In genomic region chr10:81408424-81408729, GRCm38 (mm10) we compare ENCODE assay signal across 9 mouse cellular contexts. TPM values are rescaled to one million over a fixed set of nuclear protein-coding genes. Genes with fewer than 3 reads are reported as not detected.
DNase-seq lines count a peak whose midpoint lies in the region; ATAC-seq and TF ChIP-seq lines count a peak whose summit lies in the region.
"Had no signal": no experiment of that assay in that cellular context is flagged by ENCODE, and none has a peak within 500 bp of the region (broad histone marks: within the 10 kb centered on the region; RNA-seq: fewer than 3 reads in every experiment).

No protein-coding gene starts in this region.

- no peak for TF ChIP-seq EP300 in lung, postnatal 0 days (IDR thresholded peaks at IDR 0.05)

- H3K4me2 ChIP-seq in heart, embryonic 13.5 days: peak overlapping the region; percentile 65; the same call in 1 of the 2 replicates
- no peak overlapping the region for H3K4me2 ChIP-seq in lung, postnatal 0 days (replicated peaks; ENCODE audit: low read depth, low read length)
- H3K4me2 ChIP-seq in intestine, embryonic 16.5 days (ENCODE audit: low read depth, low read length): no peak overlapping the region
- H3K4me2 ChIP-seq in stomach, embryonic 16.5 days (ENCODE audit: low read depth, low read length): no peak overlapping the region

- H3K4me1 ChIP-seq in heart, embryonic 13.5 days: peaks cover 96% of the 10 kb centered on the region
- peaks cover 40% of the 10 kb centered on the region for H3K4me1 ChIP-seq in lung, postnatal 0 days (ENCODE audit: insufficient read depth, low read depth, low read length)
- H3K4me1 ChIP-seq in intestine, embryonic 16.5 days (ENCODE audit: control insufficient read depth, insufficient read depth, low read length): peaks cover 70% of the 10 kb centered on the region
- peaks cover 69% of the 10 kb centered on the region for H3K4me1 ChIP-seq in stomach, embryonic 16.5 days (ENCODE audit: control insufficient read depth, insufficient read depth, low read length)

- TF ChIP-seq CTCF in lung, postnatal 0 days (IDR thresholded peaks at IDR 0.05): no peak

- DNase-seq in heart, postnatal 25 days (ENCODE audit: low spot score): no peak
- peak; percentile 7 for DNase-seq in lung, postnatal 0 days (ENCODE audit: low spot score)
- no peak for DNase-seq in lung, postnatal 36 days
- DNase-seq in spleen, adult 18-20 months: no peak
- no peak for DNase-seq in adrenal gland, postnatal 25 days

- no peak overlapping the region for H3K4me3 ChIP-seq in heart, embryonic 13.5 days
- H3K4me3 ChIP-seq in lung, postnatal 0 days (ENCODE audit: low read depth, low read length): no peak overlapping the region
- no peak overlapping the region for H3K4me3 ChIP-seq in intestine, embryonic 16.5 days (ENCODE audit: low read length)
- no peak overlapping the region for H3K4me3 ChIP-seq in stomach, embryonic 16.5 days (replicated peaks; ENCODE audit: low read length)

- WGBS in heart, embryonic 13.5 days: 45% methylated on average over 13 of the region's 13 CpGs
- 62% methylated on average over 13 of the region's 13 CpGs for WGBS in lung, postnatal 0 days
- WGBS in intestine, embryonic 16.5 days: 57% methylated on average over 13 of the region's 13 CpGs
- 56% methylated on average over 13 of the region's 13 CpGs for WGBS in stomach, embryonic 16.5 days

- peaks cover 4% of the 10 kb centered on the region; the same call in 1 of the 2 replicates for H3K27me3 ChIP-seq in heart, embryonic 13.5 days (replicated peaks)
- no peaks in the 10 kb centered on the region for H3K27me3 ChIP-seq in lung, postnatal 0 days (replicated peaks; ENCODE audit: insufficient read depth, low read length)
- peaks cover 4% of the 10 kb centered on the region; the same call in 1 of the 2 replicates for H3K27me3 ChIP-seq in intestine, embryonic 16.5 days (replicated peaks; ENCODE audit: control insufficient read depth, insufficient read depth, low read length)
- H3K27me3 ChIP-seq in stomach, embryonic 16.5 days (ENCODE audit: control insufficient read depth, insufficient read depth, low read length): no peaks in the 10 kb centered on the region

- peak overlapping the region; percentile 98 for H3K27ac ChIP-seq in heart, embryonic 13.5 days (replicated peaks)
- H3K27ac ChIP-seq in lung, postnatal 0 days (ENCODE audit: low read length): peak overlapping the region; percentile 57
- H3K27ac ChIP-seq in intestine, embryonic 16.5 days (ENCODE audit: low read length): peak overlapping the region; percentile 43; the same call in 1 of the 2 replicates
- H3K27ac ChIP-seq in stomach, embryonic 16.5 days (ENCODE audit: low read length): peak overlapping the region; percentile 70; the same call in 1 of the 2 replicates

- H3K9ac ChIP-seq in heart, embryonic 13.5 days: peak overlapping the region; percentile 71; the same call in 1 of the 2 replicates
- H3K9ac ChIP-seq in lung, postnatal 0 days (replicated peaks; ENCODE audit: low read depth): no peak overlapping the region
- H3K9ac ChIP-seq in intestine, embryonic 16.5 days (ENCODE audit: low read depth, low read length): no peak overlapping the region
- H3K9ac ChIP-seq in stomach, embryonic 16.5 days (ENCODE audit: low read length): no peak overlapping the region

- no peaks in the 10 kb centered on the region for H3K9me3 ChIP-seq in heart, embryonic 13.5 days
- no peaks in the 10 kb centered on the region for H3K9me3 ChIP-seq in lung, postnatal 0 days (ENCODE audit: low read length)
- no peaks in the 10 kb centered on the region for H3K9me3 ChIP-seq in intestine, embryonic 16.5 days (ENCODE audit: control insufficient read depth, low read length)
- H3K9me3 ChIP-seq in stomach, embryonic 16.5 days (replicated peaks; ENCODE audit: control insufficient read depth, low read length): no peaks in the 10 kb centered on the region

- H3K36me3 ChIP-seq in heart, embryonic 13.5 days: peaks cover 65% of the 10 kb centered on the region
- peaks cover 11% of the 10 kb centered on the region; the same call in 1 of the 2 replicates for H3K36me3 ChIP-seq in lung, postnatal 0 days (ENCODE audit: insufficient read depth, low read length)
- peaks cover 14% of the 10 kb centered on the region for H3K36me3 ChIP-seq in intestine, embryonic 16.5 days (ENCODE audit: control insufficient read depth, insufficient read depth, low read length)
- peaks cover 9% of the 10 kb centered on the region for H3K36me3 ChIP-seq in stomach, embryonic 16.5 days (ENCODE audit: control insufficient read depth, insufficient read depth, low read length)

- intact Hi-C loops in heart, postnatal 25 days (cut with DNase I): loop anchor here (5.0 kb wide), 1 partner anchor 134 kb away; no protein-coding TSS in a partner anchor

- ATAC-seq in heart, embryonic 13.5 days (ENCODE audit: extremely low read depth, insufficient number of reproducible peaks, low FRiP score, low TSS enrichment): no peak
- ATAC-seq in lung, postnatal 0 days: no peak
- ATAC-seq in intestine, embryonic 16.5 days: no peak
- no peak for ATAC-seq in stomach, embryonic 16.5 days (ENCODE audit: insufficient read depth, low FRiP score)

RNA-seq across cellular contexts. Expression of gene Smim24, which starts 15.5 kb away (rescaled TPM):
- 2.7 and 3.1 TPM in 2 replicates for polyA plus RNA-seq in heart, embryonic 13.5 days (2015; fragmentation: Nextera tagmentation; extraction: Ambion mirVana)
- 1 to 10 TPM; 2.0 TPM for total RNA-seq in heart, postnatal 25 days (2021)
- 3.1 and 3.6 TPM in 2 replicates for polyA plus RNA-seq in lung, postnatal 0 days (2015; fragmentation: Nextera tagmentation; extraction: Ambion mirVana)
- 426 and 504 TPM in 2 replicates for polyA plus RNA-seq in intestine, embryonic 16.5 days (2015; fragmentation: Nextera tagmentation; extraction: Ambion mirVana)
- 61.8 and 65.3 TPM in 2 replicates for polyA plus RNA-seq in stomach, embryonic 16.5 days (2015; fragmentation: Nextera tagmentation; extraction: Ambion mirVana)
- total RNA-seq in adrenal gland, postnatal 25 days (2021): 1.4 TPM in 1 of 2 replicates, not detected in the other

RNA-seq across cellular contexts. Expression of gene Gm48552, which starts 19.6 kb away (rescaled TPM):
- polyA plus RNA-seq in heart, embryonic 13.5 days (2015; fragmentation: Nextera tagmentation; extraction: Ambion mirVana): 0.82 and 1.1 TPM in 2 replicates
- total RNA-seq in heart, postnatal 25 days (2021): under 1 TPM in 1 of 2 experiments, not detected in 1; 0.70 TPM
- polyA plus RNA-seq in lung, postnatal 0 days (2015; fragmentation: Nextera tagmentation; extraction: Ambion mirVana): 0.20 and 0.63 TPM in 2 replicates
- polyA plus RNA-seq in intestine, embryonic 16.5 days (2015; fragmentation: Nextera tagmentation; extraction: Ambion mirVana): 0.55 and 1.8 TPM in 2 replicates
- polyA plus RNA-seq in stomach, embryonic 16.5 days (2015; fragmentation: Nextera tagmentation; extraction: Ambion mirVana): 1.3 and 1.5 TPM in 2 replicates
- total RNA-seq in adrenal gland, postnatal 25 days (2021): 1.5 TPM in 1 of 2 replicates, not detected in the other
- polyA plus RNA-seq: testis, adult 2 months had no signal

RNA-seq across cellular contexts. Expression of gene Gm48551, which starts 24.1 kb away (rescaled TPM):
- 2.1 and 2.3 TPM in 2 replicates for polyA plus RNA-seq in heart, embryonic 13.5 days (2015; fragmentation: Nextera tagmentation; extraction: Ambion mirVana)
- under 1 TPM; 0.61 to 0.78 TPM for total RNA-seq in heart, postnatal 25 days (2021)
- polyA plus RNA-seq in lung, postnatal 0 days (2015; fragmentation: Nextera tagmentation; extraction: Ambion mirVana): 2.4 and 3.0 TPM in 2 replicates
- polyA plus RNA-seq in intestine, embryonic 16.5 days (2015; fragmentation: Nextera tagmentation; extraction: Ambion mirVana): 2.9 and 3.7 TPM in 2 replicates
- 3.0 and 3.8 TPM in 2 replicates for polyA plus RNA-seq in stomach, embryonic 16.5 days (2015; fragmentation: Nextera tagmentation; extraction: Ambion mirVana)
- total RNA-seq in adrenal gland, postnatal 25 days (2021): 1.7 TPM in 2 replicates

RNA-seq across cellular contexts. Expression of gene Dohh, which starts 24.1 kb away (rescaled TPM):
- polyA plus RNA-seq in heart, embryonic 13.5 days (2015; fragmentation: Nextera tagmentation; extraction: Ambion mirVana): 69.7 and 73.6 TPM in 2 replicates
- 10 to 100 TPM; 52.0 to 56.2 TPM for total RNA-seq in heart, postnatal 25 days (2021)
- polyA plus RNA-seq in lung, postnatal 0 days (2015; fragmentation: Nextera tagmentation; extraction: Ambion mirVana): 49.4 and 55.2 TPM in 2 replicates
- polyA plus RNA-seq in intestine, embryonic 16.5 days (2015; fragmentation: Nextera tagmentation; extraction: Ambion mirVana): 102 and 109 TPM in 2 replicates
- polyA plus RNA-seq in stomach, embryonic 16.5 days (2015; fragmentation: Nextera tagmentation; extraction: Ambion mirVana): 77.4 and 79.6 TPM in 2 replicates
- total RNA-seq in adrenal gland, postnatal 25 days (2021): 48.4 and 52.7 TPM in 2 replicates

RNA-seq across cellular contexts. Expression of gene Fzr1, which starts 30.1 kb away (rescaled TPM):
- polyA plus RNA-seq in heart, embryonic 13.5 days (2015; fragmentation: Nextera tagmentation; extraction: Ambion mirVana): 72.2 and 78.1 TPM in 2 replicates
- 10 to 100 TPM; 27.7 to 32.3 TPM for total RNA-seq in heart, postnatal 25 days (2021)
- 39.5 and 39.7 TPM in 2 replicates for polyA plus RNA-seq in lung, postnatal 0 days (2015; fragmentation: Nextera tagmentation; extraction: Ambion mirVana)
- polyA plus RNA-seq in intestine, embryonic 16.5 days (2015; fragmentation: Nextera tagmentation; extraction: Ambion mirVana): 73.2 and 78.7 TPM in 2 replicates
- polyA plus RNA-seq in stomach, embryonic 16.5 days (2015; fragmentation: Nextera tagmentation; extraction: Ambion mirVana): 69.2 and 79.0 TPM in 2 replicates
- total RNA-seq in adrenal gland, postnatal 25 days (2021): 49.3 and 51.6 TPM in 2 replicates

Comparison
In these comparisons a context has a peak if more than half of its experiments do, and no peak if none do; other contexts are left out.
1. H3K27ac ChIP-seq: peak in every context shown above with its lines; median percentile 98 in heart, embryonic 13.5 days; 70 in stomach, embryonic 16.5 days; 57 in lung, postnatal 0 days; 43 in intestine, embryonic 16.5 days.
2. RNA of gene Smim24, which starts 15.5 kb away (polyA plus RNA-seq): 426 to 504 TPM in intestine, embryonic 16.5 days and 61.8 to 65.3 TPM in stomach, embryonic 16.5 days; 3.1 to 3.6 TPM in lung, postnatal 0 days and 2.7 to 3.1 TPM in heart, embryonic 13.5 days; every median in the first group is over 10 times any median in the second.